Mouse (Mus musculus) cerebellum, adult 8-10 months (tissue): ENCODE results near the gene Slpi.

ENCODE experiments used
- DNase-seq: peaks from one replicate; pipeline ENCODE4 v3.0.0; 2022

The Slpi gene

DNA sequence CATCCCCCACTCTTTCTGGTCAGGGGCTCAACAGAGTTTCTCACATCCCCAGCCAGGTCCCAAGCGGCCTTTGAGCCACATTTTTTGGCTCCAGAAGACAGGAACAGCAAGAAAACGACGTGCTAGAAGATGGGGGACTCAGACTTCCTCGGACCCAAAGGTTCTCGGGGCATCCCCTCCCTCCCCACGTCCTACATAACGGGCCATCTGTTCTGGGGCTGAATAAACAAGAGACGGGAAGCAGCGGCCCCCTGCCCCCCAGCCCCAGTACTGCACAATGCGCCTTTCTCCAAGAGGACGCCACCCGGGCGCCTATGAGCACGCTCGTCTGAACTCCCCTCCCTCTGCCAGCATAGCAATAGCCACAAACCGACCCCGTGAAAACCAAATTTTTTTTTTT lies at the start of gene Slpi:
Gene Slpi (minus strand): TSS at position 76 of the 400 bp plus-strand sequence.
- no peak for DNase-seq

DNA sequence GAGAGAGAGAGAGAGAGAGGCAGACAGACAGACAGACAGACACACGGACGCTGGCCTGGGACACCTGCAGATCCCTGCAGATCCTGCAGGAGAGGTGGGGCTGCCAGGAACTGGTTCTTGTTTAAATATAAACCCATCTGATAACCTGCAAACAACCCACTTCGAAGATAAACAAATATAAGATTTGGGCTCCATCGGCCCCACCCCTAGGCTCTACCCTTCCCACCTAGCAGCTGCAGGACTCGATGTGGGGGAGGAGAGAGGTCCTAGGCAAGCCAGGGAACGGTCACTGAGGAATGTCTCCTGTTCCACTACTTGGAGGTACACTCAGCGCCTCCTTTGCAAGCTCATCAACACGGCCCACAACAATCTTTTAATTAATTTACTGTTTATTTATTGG lies 49.4 kb upstream of the Slpi start:
- no peak for DNase-seq

DNA sequence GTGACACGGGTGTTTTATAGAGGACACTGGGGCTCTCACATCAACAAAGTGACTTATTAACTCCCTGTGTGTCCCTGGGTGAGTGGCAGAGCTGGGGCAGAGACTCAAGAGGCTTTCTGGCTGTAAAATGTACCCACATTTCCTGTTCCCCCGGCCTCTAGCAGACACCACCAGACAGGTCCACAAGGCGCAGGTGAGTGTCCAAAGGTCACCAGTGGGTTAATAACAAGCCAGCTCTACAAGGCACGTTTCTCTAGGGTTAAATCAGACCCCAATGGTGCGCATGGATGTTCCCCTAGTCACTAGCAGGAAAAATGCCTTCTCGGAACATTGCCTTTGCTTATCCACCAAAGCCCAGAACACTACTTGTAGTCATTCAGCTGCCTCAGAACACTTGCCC lies 48.8 kb upstream of the Slpi start:
- no peak for DNase-seq

DNA sequence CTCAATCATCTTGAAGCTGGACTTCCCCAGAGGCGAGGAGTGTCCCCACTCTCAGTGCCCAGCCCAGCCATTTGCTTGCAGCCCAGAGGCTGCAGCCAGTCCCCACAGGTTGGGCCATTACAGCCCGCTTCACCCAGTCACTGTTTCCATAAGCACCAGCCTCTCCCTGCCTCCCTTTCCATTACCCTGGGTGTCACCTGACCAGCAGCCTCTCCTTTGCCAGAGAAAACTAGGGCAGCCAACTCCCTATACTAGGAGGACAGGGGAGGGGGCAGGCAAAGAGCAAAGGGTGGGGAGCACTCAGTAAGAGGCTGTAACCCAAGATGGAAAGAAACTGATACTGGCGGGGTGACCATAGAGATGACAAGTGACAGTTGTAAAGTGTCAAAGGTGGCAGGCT lies 48.1 kb upstream of the Slpi start:
- no peak for DNase-seq

DNA sequence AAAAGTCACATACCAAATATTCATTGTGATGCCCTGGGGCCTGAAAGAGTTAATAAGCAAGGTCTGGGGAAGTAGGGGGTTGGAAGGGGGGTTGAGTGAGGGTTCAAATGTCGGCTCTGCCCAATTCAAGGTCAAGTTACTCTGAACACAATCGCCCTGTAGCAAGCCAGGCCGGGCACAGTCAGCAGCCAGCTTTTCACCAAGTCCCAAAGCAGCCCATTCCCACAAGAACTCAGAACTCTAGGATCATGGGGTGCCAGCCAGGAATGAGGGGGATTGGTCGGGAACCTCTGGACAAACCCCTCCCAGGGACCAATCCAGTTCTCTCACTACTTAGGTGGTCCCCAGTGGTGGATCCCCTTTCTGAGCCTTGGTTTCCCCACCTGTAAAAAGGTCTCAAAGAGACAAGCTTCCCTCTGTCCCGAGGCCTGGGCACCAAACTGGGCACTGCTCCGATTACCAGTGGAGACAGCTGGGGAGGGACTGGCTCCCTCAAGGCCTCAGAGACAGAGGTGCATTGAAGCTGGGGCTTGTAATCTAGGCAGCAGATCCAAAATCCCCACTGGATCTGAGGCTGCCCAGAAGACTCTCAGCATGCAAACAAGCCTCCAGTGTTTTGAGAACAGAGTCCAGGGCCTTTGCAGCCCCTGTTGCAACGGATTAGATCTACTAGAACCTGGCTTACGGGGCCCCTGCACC lies 47.5 kb upstream of the Slpi start:
- no peak for DNase-seq

DNA sequence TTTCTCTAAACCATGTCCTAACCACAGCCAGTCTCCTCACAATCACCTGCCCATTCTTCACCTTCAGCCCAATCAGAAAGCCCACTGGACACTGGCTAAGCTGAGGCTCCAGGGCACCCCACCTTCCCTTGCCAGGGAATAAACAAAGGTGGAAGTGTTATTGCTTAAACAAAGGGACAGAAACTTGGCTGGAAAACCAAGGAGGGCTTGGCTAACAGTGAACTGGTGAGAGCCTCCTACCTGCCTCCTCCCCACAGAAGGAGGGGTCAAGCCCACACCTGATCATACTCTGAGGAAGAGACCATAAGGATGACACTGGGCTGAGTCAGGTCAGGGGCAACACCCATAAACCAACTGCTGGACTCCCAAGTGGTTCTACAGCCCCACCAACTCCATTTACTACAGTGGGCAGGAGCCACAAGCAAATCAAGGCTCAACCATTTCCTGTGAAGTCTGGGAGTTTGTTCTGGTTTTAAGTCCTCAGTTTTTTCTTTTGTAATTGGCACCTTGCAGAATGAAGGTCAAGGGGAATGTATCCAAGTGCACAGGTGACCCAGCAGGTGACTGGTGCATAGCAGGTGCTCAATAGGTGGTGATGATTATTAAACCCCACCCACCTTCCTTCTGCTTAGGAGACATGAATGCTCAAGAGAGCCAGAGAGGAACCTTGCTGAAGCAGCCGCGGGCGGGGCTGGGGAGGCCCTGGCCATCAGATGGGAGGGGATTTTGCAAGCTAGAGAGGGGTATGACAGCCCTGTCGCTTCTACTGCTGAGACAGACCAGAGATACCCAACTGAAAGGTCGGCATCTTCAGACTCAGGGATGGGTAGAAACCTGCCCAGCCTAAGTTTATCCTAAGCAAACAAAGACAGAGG lies 46.6 kb upstream of the Slpi start:
- DNase-seq = no peak

DNA sequence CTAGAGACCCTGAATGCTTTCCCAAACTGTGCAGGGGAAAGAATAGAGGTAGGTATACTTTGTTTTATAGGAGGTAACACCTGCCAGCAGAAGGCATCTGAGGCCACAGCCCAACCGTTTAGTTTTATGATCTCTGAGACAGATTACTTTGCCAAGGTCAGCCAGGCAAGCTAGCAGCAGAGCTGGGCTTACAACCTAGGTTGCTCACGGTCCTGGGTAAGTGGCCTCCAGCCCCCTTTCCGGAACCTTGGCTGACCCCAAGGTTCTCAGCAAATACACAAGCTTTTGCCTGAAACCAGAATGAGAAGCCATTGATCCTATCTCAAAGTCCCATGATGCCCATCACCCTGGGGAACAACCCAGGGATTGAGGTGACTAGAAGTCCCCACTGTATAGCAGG lies 45.8 kb upstream of the Slpi start:
- DNase-seq = no peak

DNA sequence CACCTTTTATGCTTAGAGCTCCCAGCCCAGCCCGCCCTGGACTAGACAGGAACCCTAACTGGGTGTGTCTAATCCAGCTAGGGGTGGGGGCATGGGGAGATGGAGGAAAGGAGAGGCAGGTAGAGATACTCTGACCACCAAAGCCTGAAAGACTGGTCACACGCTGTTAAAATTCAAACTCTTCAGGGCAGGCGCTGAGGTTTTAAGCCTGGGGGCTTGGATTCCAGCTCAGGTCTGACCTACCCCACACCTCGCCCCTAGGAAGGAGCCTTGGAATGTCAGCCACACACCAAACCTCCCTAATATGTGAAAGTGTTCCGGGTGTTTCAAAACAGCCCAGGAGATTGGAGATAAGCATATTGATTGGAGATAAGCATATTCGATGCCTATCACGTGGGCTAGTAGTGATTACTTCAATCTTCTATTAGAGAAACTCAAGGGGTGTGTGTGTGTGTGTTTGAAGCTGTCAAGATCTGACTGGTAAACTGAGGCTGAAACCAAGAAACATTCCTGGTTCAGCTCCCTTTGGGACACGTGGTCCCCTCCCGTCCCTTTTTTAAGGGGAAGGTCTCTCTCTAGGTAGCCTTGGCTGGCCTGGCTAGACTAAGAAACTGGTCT lies 44.5 kb upstream of the Slpi start:
- no peak for DNase-seq

DNA sequence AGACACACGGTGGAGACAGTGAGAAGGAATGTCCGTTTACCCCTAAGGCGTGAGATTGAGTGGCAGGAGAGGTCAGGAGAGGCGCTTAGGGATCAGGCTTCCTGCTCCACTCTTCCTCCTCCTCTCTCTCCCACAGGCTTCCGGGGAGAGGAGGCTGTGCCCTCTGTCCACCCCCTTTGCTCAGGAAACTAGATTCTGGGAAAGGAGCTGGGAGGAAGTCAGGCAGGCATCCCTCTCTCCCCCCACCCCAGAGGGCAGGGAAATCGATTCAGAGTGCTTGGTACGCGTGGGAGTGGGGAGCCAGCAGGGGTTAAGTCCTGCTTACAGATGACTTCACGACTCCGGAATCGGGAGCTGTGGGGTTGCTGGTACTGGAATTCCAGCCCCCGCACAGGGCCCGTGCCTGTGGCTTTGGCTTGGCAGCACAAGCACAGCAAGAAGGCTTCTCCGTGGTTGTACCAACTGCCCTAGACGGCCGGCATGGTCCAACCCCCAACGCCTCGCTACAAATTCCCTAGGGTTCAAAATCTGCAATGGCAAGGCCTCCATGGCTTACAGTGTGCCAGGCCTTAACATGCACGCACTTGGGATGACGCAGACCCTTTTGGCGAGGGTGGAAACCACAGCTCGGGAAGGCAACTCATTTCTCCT lies 43.8 kb upstream of the Slpi start:
- no peak for DNase-seq

DNA sequence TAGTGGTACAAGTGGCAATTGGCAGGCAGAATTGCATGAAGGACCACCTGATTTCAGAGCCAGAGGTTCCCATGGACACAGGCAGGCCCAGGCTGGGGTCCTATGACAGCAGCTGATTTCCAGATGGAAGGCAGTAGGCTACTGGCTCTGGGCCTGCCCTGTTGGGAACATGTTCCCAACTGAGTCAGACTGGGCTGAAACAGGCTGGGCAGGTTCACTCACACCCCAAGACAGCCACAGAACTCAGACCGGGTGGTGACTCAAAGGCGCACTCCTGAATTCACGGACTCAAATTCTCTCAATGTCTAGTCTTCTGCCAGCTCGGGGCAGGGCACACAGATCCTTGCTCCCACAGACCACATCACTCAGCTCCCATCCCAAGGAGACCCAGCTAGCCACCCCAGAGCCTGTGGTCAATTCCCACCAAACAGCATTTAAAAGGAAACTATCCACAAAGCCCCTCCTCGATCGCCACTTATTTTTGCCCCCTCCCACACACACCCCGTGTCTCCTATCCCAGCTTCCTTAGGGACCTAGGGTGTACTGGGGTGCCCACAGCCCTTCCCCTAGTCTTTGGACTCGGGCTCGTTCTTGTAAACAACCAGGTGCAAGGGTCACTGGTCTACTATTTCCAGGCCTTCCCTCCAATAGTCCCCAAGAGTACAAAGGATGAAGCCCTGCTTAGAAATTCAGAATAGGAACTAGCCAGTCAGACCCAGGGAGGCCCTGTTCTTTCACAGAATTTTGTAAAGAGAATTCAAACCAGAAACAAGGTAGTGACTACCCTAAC lies 43.0 kb upstream of the Slpi start:
- no peak for DNase-seq

DNA sequence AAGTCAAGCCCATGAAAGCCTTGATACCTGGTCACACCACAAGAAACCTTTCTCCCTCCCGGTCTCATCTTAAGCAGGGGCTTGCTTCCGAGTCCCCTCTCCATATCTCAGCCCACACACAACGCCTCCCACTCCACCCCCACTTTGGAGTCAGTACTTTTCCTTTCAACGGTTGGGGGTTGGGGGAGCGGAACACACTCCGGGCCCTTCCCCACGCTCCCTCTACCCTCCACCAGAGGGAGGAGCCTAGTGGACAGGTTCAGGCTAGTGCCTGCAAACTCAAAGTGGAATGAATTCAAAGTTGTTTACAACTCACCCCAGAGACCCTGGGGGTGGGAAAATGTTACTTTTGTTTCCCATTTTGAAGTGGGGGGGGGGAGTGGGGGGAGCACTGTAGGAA lies 41.8 kb upstream of the Slpi start:
- no peak for DNase-seq

DNA sequence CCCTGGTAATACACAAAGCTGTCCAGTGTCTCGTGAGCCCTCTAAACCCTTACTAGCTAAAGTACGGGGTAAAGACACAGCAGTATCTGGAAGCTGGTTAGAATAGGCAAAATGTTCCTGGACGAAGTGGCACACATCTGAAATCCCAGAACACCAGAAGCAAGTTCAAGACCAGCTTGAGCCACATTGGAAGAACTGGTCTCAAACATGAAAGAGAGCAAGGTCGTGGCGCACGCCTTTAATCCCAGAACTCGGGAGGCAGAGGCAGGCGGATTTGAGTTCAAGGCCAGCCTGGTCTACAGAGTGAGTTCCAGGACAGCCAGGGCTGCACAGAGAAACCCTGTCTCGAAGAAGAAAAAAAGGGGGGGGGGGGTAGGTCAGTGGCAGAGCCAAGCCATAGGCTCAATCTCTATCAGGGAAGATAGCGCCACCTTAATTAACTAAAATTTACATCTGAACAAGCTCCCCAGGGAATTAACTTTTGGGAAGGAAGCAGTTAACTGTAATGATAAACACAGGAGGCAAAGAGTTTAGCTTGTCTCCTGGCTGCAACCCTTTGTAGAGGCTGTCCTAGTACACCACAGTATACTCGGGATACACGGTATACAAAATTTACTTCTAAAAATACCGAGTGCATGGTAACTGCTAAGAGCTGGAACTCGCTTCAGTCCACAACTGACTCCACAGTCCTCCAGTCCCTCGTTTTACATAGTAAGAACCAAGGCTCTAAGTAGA lies 41.2 kb upstream of the Slpi start:
- no peak for DNase-seq

DNA sequence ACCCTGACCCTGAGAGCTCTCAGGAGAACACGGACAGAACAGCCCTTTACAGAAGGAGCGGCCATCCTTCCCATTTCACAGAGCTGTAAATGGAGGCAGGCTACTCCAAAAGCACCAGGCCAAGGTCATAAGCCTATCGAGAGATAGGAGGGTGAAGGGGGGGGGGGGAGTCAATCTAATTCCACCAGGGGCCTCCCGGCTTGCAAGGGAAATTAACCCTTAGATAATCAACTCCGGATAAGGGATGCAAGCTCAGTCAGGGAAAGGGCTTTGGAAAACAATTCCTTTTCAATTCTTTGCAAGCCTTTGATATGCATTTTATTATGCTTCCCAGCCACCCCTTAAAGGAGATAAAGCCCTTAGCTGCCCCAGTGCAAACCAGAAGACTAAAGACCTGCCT lies 39.6 kb upstream of the Slpi start:
- no peak for DNase-seq

DNA sequence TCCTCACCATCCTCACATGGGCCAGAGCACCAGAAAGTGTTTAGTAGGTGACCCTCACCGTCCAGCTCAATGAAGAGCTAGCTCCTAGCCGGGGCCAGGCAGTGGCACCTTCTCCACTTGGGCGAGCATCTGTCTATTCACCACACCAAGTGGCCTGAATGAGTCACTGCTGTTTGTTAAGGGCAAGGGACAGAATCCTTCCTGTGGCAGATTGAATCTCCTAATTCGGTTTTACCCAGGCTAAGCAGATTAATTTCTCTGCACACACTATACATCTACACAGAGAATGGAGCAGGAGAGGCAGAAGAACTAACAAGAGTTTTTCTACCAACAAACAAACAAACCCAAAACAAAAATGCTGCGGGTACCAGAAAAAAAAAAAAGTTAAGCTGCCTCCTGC lies 38.1 kb upstream of the Slpi start:
- no peak for DNase-seq

DNA sequence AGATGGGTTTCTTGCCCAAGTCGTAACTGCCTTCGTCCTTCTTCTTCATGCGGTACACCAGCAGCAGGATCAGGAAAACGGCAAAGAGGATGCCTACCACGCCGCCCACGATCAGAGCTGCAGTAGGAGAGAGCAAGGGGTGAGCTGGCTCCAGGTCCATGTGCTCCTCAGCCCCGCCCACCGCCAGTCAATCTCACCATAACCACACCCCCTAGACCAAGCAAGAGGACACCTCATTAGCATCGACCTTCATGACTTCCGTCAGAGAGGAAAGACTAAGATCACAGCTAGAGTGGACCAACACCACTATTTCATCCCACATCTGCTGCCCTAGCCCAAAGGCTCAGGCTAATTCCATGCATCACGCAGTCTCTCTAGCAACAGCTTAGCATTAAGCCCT lies 37.2 kb upstream of the Slpi start:
- DNase-seq = no peak

DNA sequence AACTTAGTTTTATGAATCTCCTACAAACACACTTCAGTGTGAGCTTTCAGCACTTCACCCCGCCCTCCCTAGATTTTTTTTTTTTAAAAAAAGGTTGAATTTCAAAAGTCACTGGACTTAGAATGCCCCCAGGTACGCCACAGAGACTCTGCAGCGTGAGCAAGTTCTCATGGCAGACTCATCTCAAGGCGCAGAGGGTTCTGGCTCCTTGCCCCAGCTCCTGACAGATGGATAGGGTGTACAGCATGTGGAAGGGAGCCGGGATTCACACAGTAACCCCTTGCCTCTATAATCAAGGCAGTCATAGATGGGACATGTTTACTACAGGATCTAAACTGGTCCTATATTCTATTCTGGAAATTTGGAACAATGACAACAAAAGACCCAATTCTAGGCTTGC lies 36.5 kb upstream of the Slpi start:
- no peak for DNase-seq

DNA sequence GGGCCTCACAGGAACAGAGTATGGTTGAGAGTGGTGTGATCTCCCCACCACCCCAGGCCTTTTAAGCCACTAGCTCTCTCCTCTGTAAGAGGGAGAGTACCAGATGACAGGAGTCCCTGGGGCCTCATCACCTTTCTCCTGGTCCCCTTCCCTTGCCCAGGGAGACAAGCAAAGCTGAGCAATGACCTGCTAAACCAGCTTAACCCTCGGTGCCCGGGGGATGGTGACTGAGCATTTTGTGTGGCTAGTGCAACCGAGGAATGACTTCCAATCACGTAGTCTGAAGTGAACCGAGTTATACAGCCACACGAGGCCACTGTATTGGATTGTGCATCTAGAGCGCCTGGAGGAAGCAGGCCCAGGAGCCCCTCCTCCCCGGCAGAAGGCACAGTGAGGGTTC lies 35.5 kb upstream of the Slpi start:
- DNase-seq = no peak

DNA sequence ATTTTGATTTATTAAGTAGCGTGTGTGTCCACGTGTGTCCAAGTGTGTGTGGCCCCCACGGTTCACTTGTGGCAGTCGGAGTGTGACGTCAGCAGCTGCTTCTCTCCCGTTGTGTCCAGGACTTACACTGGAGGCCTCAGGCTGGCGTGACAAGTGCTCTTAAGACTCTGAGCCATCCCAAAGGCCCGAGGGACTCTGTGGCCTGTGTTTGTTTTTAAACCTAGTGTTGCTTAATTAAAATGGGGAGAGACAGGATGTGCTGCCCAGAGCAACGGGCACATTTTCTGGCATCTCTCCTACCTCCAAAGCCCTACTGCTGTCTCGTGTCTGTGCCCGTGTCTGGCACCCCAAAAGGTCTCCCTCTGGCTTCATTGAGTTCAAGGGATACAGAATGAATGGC lies 34.6 kb upstream of the Slpi start:
- no peak for DNase-seq

DNA sequence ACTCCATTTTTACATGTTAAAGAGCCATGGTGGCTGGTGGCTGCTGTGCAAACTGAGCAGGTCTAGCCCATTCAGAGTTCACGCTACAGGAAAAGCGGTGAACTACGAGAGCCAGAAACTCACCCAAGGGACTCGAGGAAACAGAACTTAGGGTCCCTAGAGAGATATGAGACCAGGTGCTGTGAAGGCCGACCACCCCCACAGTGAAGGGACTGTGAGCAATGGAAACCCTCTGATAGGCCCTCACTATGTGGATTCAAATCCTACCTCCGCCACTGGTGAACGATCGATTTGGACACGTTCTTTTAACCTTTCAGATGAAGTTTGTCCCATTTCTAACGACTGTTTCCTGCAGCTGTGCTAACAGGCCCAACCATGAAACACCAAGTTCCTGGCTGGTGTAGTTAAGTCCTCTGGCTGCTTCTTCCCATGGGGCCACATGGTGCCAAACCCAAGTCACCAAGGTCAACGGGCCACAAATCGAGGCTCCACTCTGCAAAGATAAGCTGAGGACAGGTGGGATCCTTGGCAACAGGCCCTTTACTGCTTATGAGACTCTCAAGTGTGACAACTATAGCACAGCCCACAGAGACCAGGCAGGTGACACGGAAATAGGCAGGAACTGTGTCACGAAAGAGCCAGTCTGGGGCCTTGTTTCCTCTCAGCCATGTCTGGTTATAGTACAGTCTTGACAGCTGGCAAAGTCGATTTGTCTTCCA lies 33.9 kb upstream of the Slpi start:
- no peak for DNase-seq

DNA sequence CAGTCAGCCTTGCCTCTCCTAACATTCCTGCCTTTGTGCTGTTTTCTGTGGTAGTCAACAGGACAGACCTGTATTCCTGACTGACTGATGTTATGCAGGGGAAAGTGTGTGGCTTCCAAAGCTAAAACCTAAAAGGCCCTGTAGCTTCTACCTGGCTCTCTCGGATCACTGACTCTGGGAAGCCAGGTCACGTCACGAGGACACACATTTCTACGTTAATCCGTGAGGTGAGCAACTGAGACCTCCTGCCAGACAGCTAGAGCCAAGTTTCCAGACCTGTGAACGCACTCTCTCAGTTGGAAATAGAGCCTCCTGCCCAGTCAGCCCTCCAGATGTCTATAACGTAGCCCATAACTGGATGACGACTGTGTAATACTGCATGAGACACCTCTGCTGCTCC lies 33.1 kb upstream of the Slpi start:
- no peak for DNase-seq

DNA sequence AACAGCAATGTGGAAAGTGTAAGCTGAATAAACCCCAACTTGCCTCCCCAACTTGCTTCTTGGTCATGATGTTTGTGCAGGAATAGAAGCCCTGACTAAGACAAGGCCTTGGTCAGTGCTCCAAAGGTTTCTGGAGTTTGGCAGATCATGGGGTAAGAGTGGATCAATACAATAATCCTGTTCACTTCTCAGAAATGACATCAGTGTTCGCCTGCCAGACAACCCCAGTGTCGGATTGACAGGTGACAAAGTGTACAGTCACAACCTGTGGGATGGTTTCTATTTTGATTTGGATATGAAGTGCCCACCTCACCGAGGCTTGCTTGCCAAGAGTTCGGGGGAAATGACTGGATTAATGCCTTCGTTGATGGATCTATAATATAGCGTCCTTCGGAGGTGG lies 32.4 kb upstream of the Slpi start:
- no peak for DNase-seq
